Mouse (Mus musculus): ENCODE data around the gene Arg1. TPM values are rescaled to one million over a fixed set of nuclear protein-coding genes. Genes with fewer than 3 reads are reported as not detected.

Arg1 gene
- total RNA-seq, 2 experiments from 2014 or later = not detected

DNA sequence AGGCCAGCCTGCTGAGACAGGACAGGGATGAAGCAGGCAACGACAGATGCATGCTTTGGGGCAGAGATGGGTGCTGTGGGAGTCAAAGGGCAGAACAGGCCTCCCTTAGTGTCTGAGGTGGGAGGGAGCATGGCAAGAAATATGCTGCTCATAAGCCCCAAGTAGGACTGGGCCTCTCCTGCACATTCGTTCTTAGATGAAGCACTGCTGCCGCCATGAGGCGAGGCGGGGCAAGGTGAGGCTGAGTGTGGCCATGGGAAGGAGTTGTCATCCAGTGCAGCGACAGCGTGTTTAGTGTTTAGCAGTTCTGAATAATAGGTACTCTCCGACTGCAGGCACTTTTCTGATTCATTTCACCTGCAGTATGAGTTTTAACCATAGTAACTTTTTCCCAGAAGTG is 31.4 kb downstream of the Arg1 start:
- intact Hi-C loops (cut with DNase I) = no loop called here
- TF ChIP-seq CTCF (IDR thresholded peaks at IDR 0.05) = peak; percentile 55
- H3K27ac ChIP-seq = no peak overlapping the region
- DNase-seq (ENCODE audit: extremely low spot score in 1 of 2, low spot score in 2 of 2) = peak; percentile 33 to 53
- H3K4me3 ChIP-seq = no peak overlapping the region

DNA sequence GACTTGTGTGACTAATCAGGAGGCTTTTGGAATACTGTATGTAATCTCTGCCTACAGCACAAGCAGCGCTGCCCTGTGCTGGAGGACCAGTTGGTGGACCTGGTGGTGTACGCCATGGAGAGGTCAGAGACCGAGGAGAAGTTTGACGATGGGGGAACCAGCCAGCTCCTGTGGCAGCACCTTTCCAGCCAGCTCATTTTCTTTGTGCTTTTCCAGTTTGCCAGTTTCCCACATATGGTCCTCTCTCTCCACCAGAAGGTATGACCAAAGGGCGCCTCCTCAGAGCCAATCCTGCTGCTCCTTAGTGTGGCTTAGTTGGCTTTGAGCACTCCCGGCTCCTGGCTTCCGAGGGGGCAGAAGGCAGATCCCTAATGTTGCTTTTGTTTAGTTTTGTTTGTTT is 38.9 kb downstream of the Arg1 start:
- Histone ChIP-seq H3K27ac (no peak overlapping the region), H3K4me3 (no peak overlapping the region)
- TF ChIP-seq CTCF (IDR thresholded peaks at IDR 0.05) = no peak
- DNase-seq (ENCODE audit: extremely low spot score in 1 of 2, low spot score in 2 of 2) = no peak
- intact Hi-C loops (cut with DNase I) = no loop called here

DNA sequence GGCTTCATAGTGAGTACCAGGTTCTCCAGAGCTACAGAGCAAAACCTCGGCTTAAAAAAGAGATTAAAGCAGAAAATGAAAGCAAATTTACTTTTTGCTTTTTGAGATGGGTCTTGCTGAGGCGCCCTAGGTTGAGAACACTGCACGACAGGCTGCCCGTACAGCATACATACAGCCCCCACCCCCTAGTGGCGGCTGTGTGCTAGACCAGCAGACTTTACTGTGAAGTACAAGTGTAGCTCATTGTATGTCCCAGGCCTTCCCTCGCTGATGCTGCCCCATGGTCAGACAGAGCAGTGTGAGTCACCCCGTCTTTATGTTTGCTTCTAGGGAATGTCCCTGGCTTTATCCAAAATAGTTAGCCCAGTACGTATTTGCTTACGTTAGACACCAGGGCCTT is 41.3 kb downstream of the Arg1 start:
- no peak for DNase-seq (ENCODE audit: extremely low spot score in 1 of 2, low spot score in 2 of 2)
- intact Hi-C loops (cut with DNase I) = no loop called here
- Histone ChIP-seq H3K27ac (no peak overlapping the region), H3K4me3 (no peak overlapping the region)
- TF ChIP-seq CTCF (IDR thresholded peaks at IDR 0.05) = peak; percentile 54

DNA sequence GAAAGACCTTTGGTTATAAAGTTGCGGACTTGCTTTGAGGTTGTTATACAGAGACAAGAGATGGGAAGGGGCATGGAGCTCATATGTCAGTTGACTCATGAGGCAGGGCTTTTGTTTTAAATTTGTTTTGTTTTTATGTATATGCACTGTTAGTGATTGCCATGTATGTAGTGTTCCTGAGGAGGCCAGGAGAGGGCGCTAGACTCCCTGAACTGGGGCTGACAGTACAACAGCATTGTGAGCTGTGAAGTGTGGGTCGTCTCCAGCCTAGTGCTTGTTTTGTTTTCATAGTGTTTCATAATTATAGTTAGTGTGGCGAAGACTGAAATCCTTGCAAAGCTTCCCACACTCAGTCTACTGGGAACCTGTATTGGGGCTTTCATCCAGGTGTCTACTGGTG is 53.7 kb downstream of the Arg1 start:
- intact Hi-C loops (cut with DNase I) = no loop called here
- TF ChIP-seq CTCF (IDR thresholded peaks at IDR 0.05) = peak; percentile 20; the same call in 1 of the 2 replicates
- no peak for DNase-seq (ENCODE audit: extremely low spot score in 1 of 2, low spot score in 2 of 2)
- Histone ChIP-seq H3K27ac (no peak overlapping the region), H3K4me3 (no peak overlapping the region)

DNA sequence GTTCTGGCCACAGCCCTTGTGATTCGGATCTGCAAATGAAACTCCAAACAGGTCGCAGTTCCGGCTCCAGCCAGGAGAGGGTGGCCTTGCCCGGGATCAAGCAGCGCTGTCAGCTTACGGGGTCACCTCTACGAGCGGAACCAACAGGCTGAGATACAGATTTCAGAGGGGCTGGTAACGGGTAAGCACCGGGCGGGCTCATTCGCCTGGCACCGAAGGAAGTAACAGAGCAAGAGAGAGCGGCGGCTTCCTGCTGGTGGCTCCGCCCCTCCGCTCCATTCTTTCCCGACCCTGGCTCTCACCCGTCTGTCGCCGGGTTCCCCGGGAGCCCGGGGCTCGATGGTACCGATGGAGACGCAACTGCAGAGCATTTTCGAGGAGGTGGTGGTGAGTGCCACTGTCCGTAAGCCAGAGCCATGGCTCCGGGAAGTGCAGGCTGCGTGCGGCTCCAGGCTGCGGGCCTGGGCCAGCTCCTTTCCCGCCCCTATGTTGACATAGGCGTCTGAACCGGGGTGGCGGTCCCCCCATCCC is 57.5 kb downstream of the Arg1 start, which contains the start of gene Med23:
Med23 (plus strand) TSS at position 227 of the 531 bp plus-strand sequence.
- DNase-seq (ENCODE audit: extremely low spot score in 1 of 2, low spot score in 2 of 2) = peak; percentile 97 to 99
- peak; percentile 93 for TF ChIP-seq CTCF (IDR thresholded peaks at IDR 0.05)
- intact Hi-C loops (cut with DNase I) = loop anchor here (1.0 to 5.0 kb wide), 3 partner anchors 73 to 367 kb away; no protein-coding TSS in a partner anchor
- H3K27ac ChIP-seq = peak within 1 kb of the TSS; percentile 54
- H3K4me3 ChIP-seq = peak within 1 kb of the TSS; percentile 84

Small RNA genes lying within 50 kb of the gene (microRNA-seq; reads per million reads assigned to microRNA genes)
- gene Mir6905 = 0 to 0.49 reads per million in 2 experiments

Other genes with a start within 250 kb of the Arg1 start
- gene Enpp1, start 215.3 kb downstream of the Arg1 start, total RNA-seq (2021) = 1 to 10 TPM; 3.7 to 4.9 TPM
- gene Enpp3, start 84.7 kb downstream of the Arg1 start, total RNA-seq (2021) = under 1 TPM in 1 of 2 experiments, not detected in 1; 0.27 TPM
- 10 to 100 TPM; 32.7 to 37.2 TPM for gene Med23, start 57.5 kb downstream of the Arg1 start, total RNA-seq (2021)